Mouse (Mus musculus) heart, embryonic 14.5 days (tissue): ENCODE results near the gene Hif3a. TPM values are rescaled to one million over a fixed set of nuclear protein-coding genes. Genes with fewer than 3 reads are reported as not detected.

ENCODE experiments used
- ATAC-seq: fragments of 200-750 bp; cut with Nextera tagmentation; 2 replicates; pipeline ENCODE4 v1.8.0; 2017; ENCODE audit warnings: low read depth, moderate TSS enrichment; ENCODE audit not compliant: insufficient number of reproducible peaks, insufficient read depth, low FRiP score
- H3K27ac ChIP-seq, 2 experiments: fragments of 200-500 bp in 1 of 2; fragments of 300-500 bp in 1 of 2; sonication (generic) in 1 of 2; replicated peaks in 1 of 2; 2 replicates each; pipeline ENCODE4 v1.5.1; 2012 to 2014; ENCODE audit warnings: low read depth in 2 of 2, low read length in 2 of 2, control low read depth in 1 of 2, mild to moderate bottlenecking in 1 of 2, mixed read lengths in 1 of 2; ENCODE audit not compliant: control insufficient read depth in 1 of 2, insufficient read depth in 1 of 2
- H3K27me3 ChIP-seq: fragments of 300-500 bp; sonication (generic); 2 replicates; pipeline ENCODE4 v1.6.1; 2014; ENCODE audit warnings: mild to moderate bottlenecking, low read length, control low read depth; ENCODE audit not compliant: control insufficient read depth, insufficient read depth
- H3K36me3 ChIP-seq: fragments of 300-500 bp; sonication (generic); 2 replicates; pipeline ENCODE4 v1.6.1; 2014; ENCODE audit warnings: mild to moderate bottlenecking, control low read depth, low read length, mixed read lengths; ENCODE audit not compliant: control insufficient read depth, insufficient read depth
- H3K4me1 ChIP-seq, 2 experiments: fragments of 200-500 bp in 1 of 2; fragments of 300-500 bp in 1 of 2; sonication (generic) in 1 of 2; 2 replicates each; pipeline ENCODE4 v1.6.1; 2012 to 2014; ENCODE audit warnings: low read length in 2 of 2, control low read depth in 1 of 2, mixed read lengths in 1 of 2; ENCODE audit not compliant: control insufficient read depth in 2 of 2, insufficient read depth in 2 of 2
- H3K4me2 ChIP-seq: fragments of 300-500 bp; sonication (generic); 2 replicates; pipeline ENCODE4 v1.6.1; 2014; ENCODE audit warnings: mild to moderate bottlenecking, low read length
- H3K4me3 ChIP-seq, 2 experiments: fragments of 200-500 bp in 1 of 2; fragments of 300-500 bp in 1 of 2; sonication (generic) in 1 of 2; 2 replicates each; pipeline ENCODE4 v1.5.1; 2012 to 2014; ENCODE audit warnings: low read length in 2 of 2, mild to moderate bottlenecking in 2 of 2, control low read depth in 1 of 2, low read depth in 1 of 2, moderate library complexity in 1 of 2; ENCODE audit not compliant: control insufficient read depth in 1 of 2, insufficient read depth in 1 of 2
- H3K9ac ChIP-seq: fragments of 300-500 bp; sonication (generic); 2 replicates; pipeline ENCODE4 v1.6.1; 2014; ENCODE audit warnings: mild to moderate bottlenecking, low read length
- H3K9me3 ChIP-seq: fragments of 300-500 bp; sonication (generic); 2 replicates; pipeline ENCODE4 v1.6.1; 2016; ENCODE audit warnings: low read length, control low read depth; ENCODE audit not compliant: control insufficient read depth
- WGBS: fragments of 180-500 bp; shearing (Covaris S2); extraction: QIAGEN DNeasy Blood & Tissue Kit; methylation state at CpG from one replicate; pipeline ENCODE4 v1.1.7; 2014; 5-methylcytosine and 5-hydroxymethylcytosine counted together
- polyA plus RNA-seq: library from polyadenylated mRNA; unstranded; fragments of >200 nt; fragmentation: Nextera tagmentation; extraction: Ambion mirVana; gene quantifications from 2 replicates; pipeline ENCODE4 v1.2.1, GENCODE M21; 2014

Gene Hif3a
- polyA plus RNA-seq, 1 experiment from 2014 or later: 43.7 TPM

DNA sequence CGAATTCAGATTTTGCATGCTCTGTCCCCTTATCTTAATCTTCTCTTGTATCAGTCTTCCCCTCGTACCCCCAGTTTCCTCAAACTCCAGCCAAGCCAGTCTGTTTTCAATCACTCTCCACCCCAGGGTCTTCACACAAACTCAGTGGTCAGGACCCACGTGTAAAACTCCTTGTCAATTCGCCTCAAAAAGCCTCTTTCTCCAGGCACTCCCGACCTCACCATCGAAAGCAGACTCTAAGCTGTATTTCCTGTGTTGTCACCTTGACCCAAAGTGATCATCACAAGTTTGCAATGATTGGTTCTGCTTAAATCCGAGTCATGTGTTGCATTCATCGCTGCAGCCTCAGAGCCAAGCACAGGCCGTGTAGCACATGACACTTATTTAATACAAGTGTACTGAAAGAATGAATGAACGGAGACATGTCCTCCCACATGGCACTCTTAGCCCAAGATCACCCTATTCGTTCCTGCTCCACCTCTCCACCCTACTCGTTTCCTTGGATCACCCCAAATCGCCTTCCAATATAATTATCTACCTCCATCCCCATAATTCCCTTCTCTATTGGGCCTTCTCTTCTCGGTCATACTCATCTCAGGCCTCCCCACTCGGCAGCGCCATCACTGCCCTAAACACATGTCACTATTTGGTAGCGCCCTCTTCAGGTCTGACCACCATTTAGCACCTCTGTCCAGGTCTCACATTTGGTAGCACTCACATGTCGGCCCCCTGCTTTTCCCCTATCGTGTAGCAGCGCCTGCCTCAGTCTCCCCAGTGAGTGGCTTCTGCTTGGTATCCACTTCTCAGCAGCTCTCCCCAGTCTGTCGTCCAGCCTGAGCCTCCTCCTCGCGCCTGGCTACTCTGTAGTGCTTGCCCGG, 35.3 kb downstream of the Hif3a start:
- Histone ChIP-seq H3K27me3 (no peaks in the 10 kb centered on the region), H3K27ac (peak overlapping the region; percentile 63 to 91; a peak in 3 of 4 replicates), H3K36me3 (peaks cover 28% of the 10 kb centered on the region), H3K4me2 (peak overlapping the region; percentile 68), H3K9me3 (no peaks in the 10 kb centered on the region), H3K9ac (peak overlapping the region; percentile 86), H3K4me1 (peaks cover 43 to 46% of the 10 kb centered on the region in 2 experiments), H3K4me3 (peak overlapping the region; percentile 81 to 83)
- 3% methylated on average over 24 of the region's 24 CpGs for WGBS
- peak; percentile 14 for ATAC-seq

- no peak for ATAC-seq
- Histone ChIP-seq H3K36me3 (peaks cover 28% of the 10 kb centered on the region), H3K9me3 (no peaks in the 10 kb centered on the region), H3K4me2 (peak overlapping the region; percentile 68), H3K27ac (no peak overlapping the region), H3K4me1 (peaks cover 43 to 46% of the 10 kb centered on the region in 2 experiments), H3K4me3 (peak overlapping the region in 1 of 2 experiments; percentile 83; a peak in 3 of 4 replicates), H3K9ac (peak overlapping the region; percentile 86; the same call in 1 of the 2 replicates), H3K27me3 (no peaks in the 10 kb centered on the region)
- WGBS: 43% methylated on average over 9 of the region's 9 CpGs
These were observed 36.2 kb downstream of the Hif3a start for GRCm38 (mm10) chr7:17025896-17026622.

- Histone ChIP-seq H3K4me3 (no peak overlapping the region), H3K4me1 (peaks cover 43 to 46% of the 10 kb centered on the region in 2 experiments), H3K9me3 (no peaks in the 10 kb centered on the region), H3K27me3 (no peaks in the 10 kb centered on the region), H3K27ac (peak overlapping the region; percentile 23 to 65; a peak in 2 of 4 replicates), H3K9ac (peak overlapping the region; percentile 51; the same call in 1 of the 2 replicates), H3K36me3 (peaks cover 31% of the 10 kb centered on the region), H3K4me2 (peak overlapping the region; percentile 68)
- WGBS: 46% methylated on average over 4 of the region's 4 CpGs
- ATAC-seq: no peak
These were observed 36.7 kb downstream of the Hif3a start for GRCm38 (mm10) chr7:17025505-17025894.

DNA sequence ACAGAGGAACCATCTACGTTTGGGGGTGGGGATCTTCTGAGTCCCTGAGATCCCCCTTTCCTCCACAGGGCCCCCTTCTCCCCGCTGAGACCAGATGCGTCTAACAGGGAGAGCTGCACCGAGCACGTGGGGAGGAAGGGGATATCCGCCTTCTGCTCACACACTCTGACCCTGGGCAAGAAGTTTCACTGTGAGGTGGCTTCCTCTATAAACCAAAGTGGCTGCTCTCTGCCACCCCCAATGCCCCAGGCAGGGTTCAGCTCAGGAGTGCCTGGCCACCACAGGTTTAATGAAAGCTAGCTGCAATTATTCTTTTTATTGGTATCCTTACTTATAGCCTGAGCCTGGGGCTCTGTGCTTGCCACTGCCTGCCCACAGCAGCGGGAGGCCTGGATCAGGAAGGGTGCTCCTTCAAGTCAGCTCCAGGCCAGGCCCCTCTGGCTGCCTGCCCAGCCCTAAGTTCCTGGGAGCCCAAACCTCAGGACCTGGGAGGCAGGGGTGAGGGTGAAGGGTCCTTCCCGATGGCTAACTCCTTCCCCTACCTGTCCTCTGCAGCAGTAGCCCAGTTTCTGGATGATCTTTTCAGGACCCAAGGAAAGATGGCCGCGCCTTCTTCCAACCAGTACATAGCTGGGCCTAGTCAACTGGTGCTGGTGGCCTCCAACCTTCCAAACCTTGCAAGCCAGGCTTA, 37.3 kb downstream of the Hif3a start:
- whole genome bisulfite sequencing: 69% methylated on average over 10 of the region's 10 CpGs

GRCm38 (mm10) chr7:17024141-17024540, 38.1 kb downstream of the Hif3a start:
- H3K4me2 ChIP-seq: peak overlapping the region; percentile 68
- no peak for ATAC-seq
- peak overlapping the region; percentile 51; the same call in 1 of the 2 replicates for H3K9ac ChIP-seq
- peak overlapping the region; percentile 56 to 65 for H3K27ac ChIP-seq
- H3K27me3 ChIP-seq: no peaks in the 10 kb centered on the region
- no peaks in the 10 kb centered on the region for H3K9me3 ChIP-seq
- 65% methylated on average over 6 of the region's 6 CpGs for WGBS
- no peak overlapping the region for H3K4me3 ChIP-seq
- H3K4me1 ChIP-seq: peaks cover 43 to 46% of the 10 kb centered on the region in 2 experiments
- H3K36me3 ChIP-seq: peaks cover 42% of the 10 kb centered on the region

More for the DNA sequence above, 37.3 kb downstream of the Hif3a start:
- no peak overlapping the region for H3K4me3 ChIP-seq
- H3K4me1 ChIP-seq: peaks cover 43 to 46% of the 10 kb centered on the region in 2 experiments
- no peaks in the 10 kb centered on the region for H3K27me3 ChIP-seq
- peak overlapping the region; percentile 51 for H3K9ac ChIP-seq
- peak overlapping the region; percentile 68 for H3K4me2 ChIP-seq
- no peaks in the 10 kb centered on the region for H3K9me3 ChIP-seq
- no peak for ATAC-seq
- peak overlapping the region; percentile 56 to 65 for H3K27ac ChIP-seq
- H3K36me3 ChIP-seq: peaks cover 36% of the 10 kb centered on the region

GRCm38 (mm10) chr7:17023701-17024100, 38.5 kb downstream of the Hif3a start:
- Histone ChIP-seq H3K4me1 (peaks cover 43 to 46% of the 10 kb centered on the region in 2 experiments), H3K4me2 (peak overlapping the region; percentile 68), H3K36me3 (peaks cover 47% of the 10 kb centered on the region)

GRCm38 (mm10) chr7:17022176-17022575, 40.1 kb downstream of the Hif3a start:
- peaks cover 51% of the 10 kb centered on the region for H3K36me3 ChIP-seq
- H3K4me2 ChIP-seq: no peak overlapping the region
- no peaks in the 10 kb centered on the region for H3K9me3 ChIP-seq
- no peak overlapping the region for H3K9ac ChIP-seq
- H3K4me3 ChIP-seq: no peak overlapping the region
- peaks cover 51 to 57% of the 10 kb centered on the region in 2 experiments for H3K4me1 ChIP-seq
- no peaks in the 10 kb centered on the region for H3K27me3 ChIP-seq
- no peak overlapping the region for H3K27ac ChIP-seq
- WGBS: 95% methylated on average over 15 of the region's 15 CpGs
- ATAC-seq: no peak

More at GRCm38 (mm10) chr7:17023701-17024100, 38.5 kb downstream of the Hif3a start:
- Histone ChIP-seq H3K9ac (peak overlapping the region; percentile 51; the same call in 1 of the 2 replicates), H3K4me3 (no peak overlapping the region), H3K27ac (peak overlapping the region; percentile 56 to 65), H3K27me3 (no peaks in the 10 kb centered on the region), H3K9me3 (no peaks in the 10 kb centered on the region)
- WGBS: 28% methylated on average over 4 of the region's 4 CpGs
- ATAC-seq: no peak
